Mouse (Mus musculus) embryonic facial prominence, embryonic 11.5 days (tissue): Measurements from ENCODE around the gene Prokr1. TPM values are rescaled to one million over a fixed set of nuclear protein-coding genes. Genes with fewer than 3 reads are reported as not detected.
"Not testable (repeated sequence)": the region's sequence is repeated elsewhere in the genome, so short reads cannot be mapped to it uniquely, and the experiment has no call there.

ENCODE experiments used
- ATAC-seq: fragments of 200-750 bp; cut with Nextera tagmentation; replicated peaks from 2 replicates; pipeline ENCODE4 v1.8.0; 2017; ENCODE audit warnings: low read depth; ENCODE audit not compliant: insufficient number of reproducible peaks, low FRiP score, low TSS enrichment
- DNase-seq: peaks from one replicate; pipeline ENCODE4 v3.0.0-alpha.2; 2015; ENCODE audit warnings: low spot score
- H3K27ac ChIP-seq: fragments of 300-500 bp; sonication (generic); replicated peaks from 2 replicates; pipeline ENCODE4 v1.5.1; 2014; ENCODE audit warnings: mild to moderate bottlenecking, low read depth, low read length, control low read depth
- H3K27me3 ChIP-seq: fragments of 300-500 bp; sonication (generic); 2 replicates; pipeline ENCODE4 v1.6.1; 2014; ENCODE audit warnings: mild to moderate bottlenecking, low read length, moderate library complexity, mixed read lengths; ENCODE audit not compliant: control insufficient read depth, insufficient read depth
- H3K36me3 ChIP-seq: fragments of 300-500 bp; sonication (generic); replicated peaks from 2 replicates; pipeline ENCODE4 v1.6.1; 2014; ENCODE audit warnings: low read depth, mild to moderate bottlenecking, low read length, moderate library complexity, mixed read lengths; ENCODE audit not compliant: control insufficient read depth, insufficient read depth
- H3K4me1 ChIP-seq: fragments of 300-500 bp; sonication (generic); 2 replicates; pipeline ENCODE4 v1.6.1; 2014; ENCODE audit warnings: low read length, mixed read lengths; ENCODE audit not compliant: control insufficient read depth, insufficient read depth
- H3K4me2 ChIP-seq: fragments of 300-500 bp; sonication (generic); 2 replicates; pipeline ENCODE4 v1.6.1; 2014; ENCODE audit warnings: low read depth, mild to moderate bottlenecking, control low read depth, low read length, moderate library complexity
- H3K4me3 ChIP-seq: fragments of 300-500 bp; sonication (generic); 2 replicates; pipeline ENCODE4 v1.5.1; 2014; ENCODE audit warnings: low read depth, low read length, control low read depth
- H3K9ac ChIP-seq: fragments of 300-500 bp; sonication (generic); replicated peaks from 2 replicates; pipeline ENCODE4 v1.6.1; 2014; ENCODE audit warnings: mild to moderate bottlenecking, control low read depth, low read length
- H3K9me3 ChIP-seq: fragments of 300-500 bp; sonication (generic); replicated peaks from 2 replicates; pipeline ENCODE4 v1.6.1; 2016; ENCODE audit warnings: mild to moderate bottlenecking, low read length, inconsistent platforms, mixed read lengths; ENCODE audit not compliant: control insufficient read depth
- WGBS: fragments of 180-500 bp; shearing (Covaris S2); extraction: QIAGEN DNeasy Blood & Tissue Kit; methylation state at CpG from one replicate; pipeline ENCODE4 v1.1.7; 2014; 5-methylcytosine and 5-hydroxymethylcytosine counted together
- polyA plus RNA-seq: library from polyadenylated mRNA; unstranded; fragments of >200 nt; fragmentation: Nextera tagmentation; extraction: Ambion mirVana; gene quantifications from 2 replicates; pipeline ENCODE4 v1.2.1, GENCODE M21; 2014

The Prokr1 gene
- polyA plus RNA-seq, 1 experiment from 2014 or later, result 1.2 TPM

DNA sequence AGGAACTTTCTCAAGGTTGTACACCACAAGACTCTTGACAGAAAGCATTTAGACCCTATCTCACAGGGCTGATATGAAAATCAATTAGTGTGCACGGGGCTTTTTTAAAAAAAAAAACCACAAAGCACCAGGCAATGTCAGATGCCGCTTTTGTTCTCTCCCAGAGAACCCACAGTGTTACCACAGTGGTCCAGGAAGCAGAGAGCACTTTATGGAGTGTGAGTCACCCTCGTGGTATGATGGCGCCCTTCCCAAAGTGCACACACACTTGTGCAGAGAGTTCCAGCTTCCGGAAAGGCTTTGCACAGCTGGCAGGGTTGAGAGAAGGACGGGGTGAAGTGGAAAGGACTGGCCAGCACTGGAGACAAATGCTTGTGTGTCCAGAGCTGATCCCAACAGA lies 8.1 kb downstream of the Prokr1 start:
- H3K9ac ChIP-seq, result no peak overlapping the region
- H3K9me3 ChIP-seq, result no peaks in the 10 kb centered on the region
- no peak overlapping the region for H3K4me3 ChIP-seq
- 76% methylated on average over 6 of the region's 6 CpGs for WGBS
- ATAC-seq, result no peak
- H3K4me2 ChIP-seq, result no peak overlapping the region
- H3K36me3 ChIP-seq, result no peaks in the 10 kb centered on the region
- H3K4me1 ChIP-seq, result no peaks in the 10 kb centered on the region
- no peaks in the 10 kb centered on the region for H3K27me3 ChIP-seq
- H3K27ac ChIP-seq, result no peak overlapping the region
- no peak for DNase-seq

DNA sequence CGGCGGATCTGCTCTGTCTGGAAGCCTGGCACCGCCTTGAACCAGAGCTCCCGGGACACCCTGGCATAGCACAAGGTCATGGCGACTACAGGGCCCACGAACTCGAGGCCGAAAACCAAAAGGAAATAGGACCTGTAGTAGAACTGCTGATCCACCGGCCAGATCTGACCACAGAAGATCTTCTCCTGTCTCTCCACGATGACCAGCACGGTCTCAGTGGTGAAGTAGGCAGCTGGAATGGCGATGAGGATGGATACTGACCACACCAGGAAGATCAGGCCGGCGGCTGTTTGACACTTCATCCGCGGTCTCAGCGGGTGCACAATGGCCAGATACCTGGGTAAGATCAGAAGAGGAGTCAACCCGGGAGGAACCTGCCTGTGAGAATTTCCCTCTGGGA lies 9.0 kb downstream of the Prokr1 start:
- no peaks in the 10 kb centered on the region for H3K27me3 ChIP-seq
- H3K4me1 ChIP-seq, result no peaks in the 10 kb centered on the region
- DNase-seq (no peak), ATAC-seq (no peak)
- WGBS, result 86% methylated on average over 18 of the region's 18 CpGs
- H3K36me3 ChIP-seq, result no peaks in the 10 kb centered on the region
- H3K9ac ChIP-seq, result no peak overlapping the region
- no peak overlapping the region for H3K4me2 ChIP-seq
- no peaks in the 10 kb centered on the region for H3K9me3 ChIP-seq
- H3K27ac ChIP-seq, result no peak overlapping the region
- H3K4me3 ChIP-seq, result no peak overlapping the region

DNA sequence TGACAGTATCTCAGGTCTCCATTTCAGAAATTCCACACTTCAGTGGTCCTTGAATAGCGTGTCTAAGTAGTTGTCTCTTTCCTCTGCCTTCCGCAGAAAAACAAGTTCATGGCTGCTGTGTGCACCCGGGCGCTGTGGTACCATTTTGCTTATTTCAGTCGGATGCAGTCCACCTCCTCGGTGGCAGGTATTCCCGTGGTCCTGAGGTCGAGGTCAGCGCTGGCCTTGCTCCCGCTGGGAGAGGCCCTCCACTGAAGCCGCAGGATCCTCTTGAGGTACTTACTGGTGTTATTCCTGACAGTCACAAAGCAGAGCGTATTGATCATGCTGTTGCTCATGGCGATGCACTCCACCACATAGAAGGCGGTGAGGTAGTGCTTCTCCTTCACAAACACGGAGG lies 9.5 kb downstream of the Prokr1 start:
- no peak overlapping the region for H3K4me2 ChIP-seq
- ATAC-seq, result no peak
- no peaks in the 10 kb centered on the region for H3K36me3 ChIP-seq
- no peak overlapping the region for H3K4me3 ChIP-seq
- no peak for DNase-seq
- WGBS, result 87% methylated on average over 15 of the region's 15 CpGs
- no peak overlapping the region for H3K27ac ChIP-seq
- H3K4me1 ChIP-seq, result no peaks in the 10 kb centered on the region
- H3K9ac ChIP-seq, result no peak overlapping the region
- H3K27me3 ChIP-seq, result no peaks in the 10 kb centered on the region
- no peaks in the 10 kb centered on the region for H3K9me3 ChIP-seq

DNA sequence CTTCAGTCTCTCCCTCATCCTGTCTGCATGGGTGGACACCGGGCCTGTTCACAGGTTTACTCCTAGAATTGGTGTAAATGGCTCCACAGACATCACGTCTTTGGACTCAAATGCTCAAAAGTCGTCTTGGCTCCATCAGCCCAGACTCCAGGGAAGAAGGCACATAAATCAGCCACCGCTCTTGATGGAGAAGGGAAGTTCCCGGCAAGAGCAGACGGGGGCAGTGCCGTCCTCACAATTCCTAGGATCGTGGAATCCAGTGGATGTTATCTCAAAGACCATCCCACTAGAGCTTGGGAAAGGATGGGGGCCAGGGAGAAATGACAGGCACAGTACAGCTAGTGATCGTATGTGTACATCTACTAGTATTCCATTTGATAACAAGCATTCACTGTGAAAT lies 12.3 kb downstream of the Prokr1 start:
- H3K36me3 ChIP-seq, result no peaks in the 10 kb centered on the region
- DNase-seq, result no peak

DNA sequence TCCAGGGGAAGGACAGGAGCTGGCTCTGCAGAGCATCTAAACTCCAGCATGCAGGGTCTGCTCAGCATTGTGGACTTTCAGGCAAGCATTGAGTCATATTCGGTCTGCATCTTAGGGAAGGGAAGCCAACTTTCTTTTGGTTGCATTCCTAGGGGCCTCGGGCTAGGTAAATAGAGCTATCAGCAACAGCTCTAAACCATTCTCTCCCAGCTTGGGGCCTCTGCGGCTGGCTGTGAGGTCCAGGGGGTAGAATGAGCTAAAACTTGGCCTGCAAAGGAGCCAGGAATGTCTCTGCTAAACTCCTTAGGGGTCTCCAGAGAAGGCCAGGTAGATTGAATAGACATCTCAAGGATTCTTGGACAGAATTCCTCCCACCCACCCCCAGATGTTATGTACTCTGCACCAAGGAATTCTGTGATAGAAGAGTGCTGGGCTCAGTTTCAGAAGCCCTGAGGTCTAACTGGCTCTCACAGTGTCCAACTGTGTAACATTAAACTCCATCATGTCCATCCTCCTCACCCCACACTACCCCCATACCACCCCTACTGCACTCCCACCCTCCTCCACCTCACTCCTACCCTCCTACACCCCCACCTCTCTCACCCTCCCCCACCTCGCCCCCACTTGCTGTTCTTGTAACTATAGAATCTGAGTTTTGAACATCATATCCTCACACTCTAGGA lies 13.8 kb downstream of the Prokr1 start:
- no peaks in the 10 kb centered on the region for H3K27me3 ChIP-seq
- H3K36me3 ChIP-seq, result no peaks in the 10 kb centered on the region
- H3K9me3 ChIP-seq, result no peaks in the 10 kb centered on the region
- no peak for ATAC-seq
- H3K4me2 ChIP-seq, result no peak overlapping the region
- no peak overlapping the region for H3K9ac ChIP-seq
- H3K4me1 ChIP-seq, result no peaks in the 10 kb centered on the region
- H3K27ac ChIP-seq, result no peak overlapping the region
- no peak overlapping the region for H3K4me3 ChIP-seq
- no peak for DNase-seq
- 41% methylated on average over 4 of the region's 4 CpGs for WGBS

More for the DNA sequence above, 12.3 kb downstream of the Prokr1 start:
- Histone ChIP-seq H3K4me3 (no peak overlapping the region), H3K9ac (no peak overlapping the region), H3K27me3 (no peaks in the 10 kb centered on the region), H3K27ac (no peak overlapping the region), H3K9me3 (no peaks in the 10 kb centered on the region), H3K4me2 (no peak overlapping the region), H3K4me1 (no peaks in the 10 kb centered on the region)
- ATAC-seq, result no peak
- 49% methylated on average over 9 of the region's 9 CpGs for WGBS

DNA sequence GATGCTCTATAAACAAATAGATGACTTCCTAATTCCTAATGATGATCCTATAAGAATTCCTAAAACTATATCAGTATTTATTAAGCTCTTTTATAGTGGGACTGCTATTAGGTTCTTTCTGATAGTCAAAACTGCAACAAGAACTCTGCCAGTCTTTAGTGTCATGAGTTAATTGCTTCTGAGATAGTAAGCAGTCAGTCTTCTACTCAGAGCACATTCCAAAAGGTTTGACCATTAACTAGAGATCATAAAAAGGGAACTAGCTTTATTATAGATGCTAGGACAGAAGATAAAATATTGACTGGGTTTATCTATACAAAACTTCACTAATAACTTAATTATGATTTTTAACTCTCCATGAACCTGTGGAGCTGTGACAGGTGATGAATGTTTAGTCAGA lies 18.7 kb downstream of the Prokr1 start:
- not testable (repeated sequence) for H3K27ac ChIP-seq, H3K4me2 ChIP-seq, H3K27me3 ChIP-seq, H3K4me1 ChIP-seq, H3K36me3 ChIP-seq, DNase-seq, H3K9ac ChIP-seq, ATAC-seq, H3K9me3 ChIP-seq, H3K4me3 ChIP-seq

DNA sequence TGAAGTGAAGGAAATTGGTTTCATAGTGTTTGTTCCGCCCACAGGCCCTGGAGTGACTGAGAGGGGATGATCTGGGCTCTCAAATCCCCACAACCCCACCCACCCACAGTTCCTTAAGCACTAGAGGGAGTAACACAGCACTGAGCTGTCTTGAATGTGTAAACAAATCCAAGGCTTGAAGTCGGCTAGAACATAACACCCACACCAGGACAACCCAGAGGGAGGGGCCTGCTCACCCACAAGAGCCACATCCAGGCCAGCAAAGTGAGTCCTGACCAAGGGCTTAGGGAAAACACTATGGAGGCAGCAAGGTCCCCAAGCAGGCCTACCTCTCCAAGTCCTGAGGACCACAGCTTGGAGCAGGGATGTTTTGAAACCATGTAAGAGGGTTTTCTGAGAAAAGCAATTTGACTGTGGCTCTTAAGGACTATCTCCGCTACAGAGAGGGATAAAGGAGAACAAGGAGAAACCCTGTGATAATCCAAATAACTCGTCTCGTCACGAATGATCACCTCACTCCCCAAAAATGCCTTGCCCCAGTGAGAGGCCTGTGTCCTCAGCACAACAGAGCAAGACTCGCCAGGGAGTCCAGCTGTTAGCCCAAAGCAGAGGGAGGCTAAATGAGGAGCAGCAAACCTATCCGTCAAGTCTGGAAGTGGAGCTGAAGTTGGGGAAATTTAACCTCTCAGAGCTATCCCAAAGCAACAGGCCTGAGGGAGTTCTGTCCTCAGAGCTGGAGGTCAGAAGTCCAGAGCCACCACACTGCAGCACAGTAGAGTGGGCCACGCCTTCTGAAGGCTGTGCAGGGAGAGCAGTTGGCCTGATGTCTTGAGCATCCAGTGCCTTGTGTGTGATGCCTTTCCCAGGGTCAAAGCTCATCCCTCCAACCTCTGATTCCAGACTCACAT lies 22.6 kb downstream of the Prokr1 start:
- DNase-seq (no peak), ATAC-seq (no peak)
- Histone ChIP-seq H3K27ac (no peak overlapping the region), H3K4me3 (no peak overlapping the region), H3K27me3 (no peaks in the 10 kb centered on the region), H3K36me3 (no peaks in the 10 kb centered on the region), H3K4me1 (no peaks in the 10 kb centered on the region), H3K4me2 (no peak overlapping the region), H3K9ac (no peak overlapping the region), H3K9me3 (no peaks in the 10 kb centered on the region)
- 59% methylated on average over 9 of the region's 9 CpGs for WGBS

DNA sequence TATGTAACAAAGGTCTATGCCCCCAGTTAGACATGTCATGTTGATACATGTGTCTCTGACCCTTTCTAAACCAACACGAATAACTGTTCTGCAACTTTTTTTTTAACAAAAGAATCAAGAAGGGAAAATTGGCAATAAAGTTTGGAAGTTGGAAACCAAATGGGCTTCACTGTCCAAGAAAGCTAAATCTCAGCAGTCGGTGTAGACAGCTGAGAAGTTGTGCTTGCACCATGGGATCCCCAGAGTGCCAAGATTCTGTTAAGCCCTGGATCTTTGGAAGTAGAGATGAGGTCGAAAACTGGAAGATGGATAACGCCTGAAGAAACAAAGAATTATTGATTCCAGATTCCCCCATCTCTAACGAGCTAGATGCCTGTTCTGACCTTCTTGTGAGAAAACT lies 25.4 kb downstream of the Prokr1 start:
- H3K9me3 ChIP-seq, result no peaks in the 10 kb centered on the region
- DNase-seq, result no peak
- no peak for ATAC-seq
- no peak overlapping the region for H3K4me3 ChIP-seq
- WGBS, result 79% methylated on average over 5 of the region's 5 CpGs
- no peaks in the 10 kb centered on the region for H3K27me3 ChIP-seq
- no peaks in the 10 kb centered on the region for H3K4me1 ChIP-seq
- no peak overlapping the region for H3K4me2 ChIP-seq
- no peaks in the 10 kb centered on the region for H3K36me3 ChIP-seq
- H3K9ac ChIP-seq, result no peak overlapping the region
- no peak overlapping the region for H3K27ac ChIP-seq
